Mouse (Mus musculus) megakaryocyte, embryonic 14.5 days (primary cell): Measurements from ENCODE around the gene Zfp574. TPM values are rescaled to one million over a fixed set of nuclear protein-coding genes. Genes with fewer than 3 reads are reported as not detected.

Experiments
- H3K27me3 ChIP-seq: replicated peaks from 2 replicates; pipeline ENCODE3; 2012; ENCODE audit warnings: inconsistent platforms
- H3K36me3 ChIP-seq: replicated peaks from 2 replicates; pipeline ENCODE3; 2012; ENCODE audit warnings: low read length, inconsistent platforms, mixed read lengths
- H3K4me1 ChIP-seq: 2 replicates; pipeline ENCODE4 v1.6.1; 2012; ENCODE audit warnings: inconsistent platforms
- H3K4me3 ChIP-seq: replicated peaks from 2 replicates; pipeline ENCODE3; 2012; ENCODE audit warnings: moderate library complexity, mild to moderate bottlenecking, inconsistent platforms
- H3K9me3 ChIP-seq: 2 replicates; pipeline ENCODE4 v1.6.1; 2012; ENCODE audit warnings: inconsistent platforms
- FLI1 ChIP-seq: IDR thresholded peaks from 2 replicates; pipeline ENCODE4 v1.6.1; 2012; ENCODE audit warnings: low read length, inconsistent platforms, mixed read lengths
- GATA1 ChIP-seq: IDR thresholded peaks from 3 replicates; pipeline ENCODE4 v1.6.1; 2012; ENCODE audit warnings: mixed read lengths, low read length, inconsistent platforms, borderline replicate concordance
- polyA plus RNA-seq: library from polyadenylated mRNA; stranded (reverse); fragments of >175 nt; gene quantifications from 2 replicates; pipeline ENCODE4 v1.2.3, GENCODE M21; 2012; ENCODE audit warnings: low replicate concordance; ENCODE audit not compliant: insufficient read depth

Zfp574 gene
- polyA plus RNA-seq, 1 experiment: 21.6 TPM

- TF ChIP-seq GATA1: no peak
- no peak for TF ChIP-seq FLI1
- Histone ChIP-seq H3K4me1 (peaks cover 11% of the 10 kb centered on the region), H3K9me3 (no peaks in the 10 kb centered on the region), H3K36me3 (peaks cover 54% of the 10 kb centered on the region), H3K4me3 (no peak overlapping the region), H3K27me3 (no peaks in the 10 kb centered on the region)
Measured at GRCm38 (mm10) chr7:25049295-25049930, 23.0 kb upstream of the Zfp574 start.

- TF ChIP-seq GATA1: no peak
- TF ChIP-seq FLI1: no peak
- Histone ChIP-seq H3K4me3 (no peak overlapping the region), H3K9me3 (no peaks in the 10 kb centered on the region), H3K4me1 (peaks cover 22% of the 10 kb centered on the region), H3K27me3 (no peaks in the 10 kb centered on the region), H3K36me3 (peaks cover 56% of the 10 kb centered on the region)
Measured at GRCm38 (mm10) chr7:25052587-25052986, 19.8 kb upstream of the Zfp574 start.

- Histone ChIP-seq H3K36me3 (peaks cover 76% of the 10 kb centered on the region), H3K4me3 (no peak overlapping the region), H3K4me1 (peaks cover 12% of the 10 kb centered on the region), H3K9me3 (no peaks in the 10 kb centered on the region), H3K27me3 (no peaks in the 10 kb centered on the region)
- TF ChIP-seq GATA1 (no peak), FLI1 (no peak)
Measured at GRCm38 (mm10) chr7:25056951-25057350, 15.4 kb upstream of the Zfp574 start.

GRCm38 (mm10) chr7:25057888-25058287 lies 14.5 kb upstream of the Zfp574 start:
- H3K36me3 ChIP-seq: peaks cover 81% of the 10 kb centered on the region
- no peak overlapping the region for H3K4me3 ChIP-seq
- TF ChIP-seq GATA1 (no peak), FLI1 (no peak)
- H3K4me1 ChIP-seq: peaks cover 16% of the 10 kb centered on the region
- H3K9me3 ChIP-seq: no peaks in the 10 kb centered on the region
- no peaks in the 10 kb centered on the region for H3K27me3 ChIP-seq

GRCm38 (mm10) chr7:25058394-25058793 lies 14.0 kb upstream of the Zfp574 start:
- no peak for TF ChIP-seq FLI1
- no peak for TF ChIP-seq GATA1
- peaks cover under 1% of the 10 kb centered on the region for H3K27me3 ChIP-seq
- peaks cover 83% of the 10 kb centered on the region for H3K36me3 ChIP-seq
- peaks cover 18% of the 10 kb centered on the region for H3K4me1 ChIP-seq
- H3K9me3 ChIP-seq: no peaks in the 10 kb centered on the region
- no peak overlapping the region for H3K4me3 ChIP-seq

- Histone ChIP-seq H3K4me3 (no peak overlapping the region), H3K4me1 (peaks cover 21% of the 10 kb centered on the region), H3K27me3 (peaks cover 2% of the 10 kb centered on the region), H3K9me3 (no peaks in the 10 kb centered on the region), H3K36me3 (peaks cover 84% of the 10 kb centered on the region)
- no peak for TF ChIP-seq GATA1
- no peak for TF ChIP-seq FLI1
Measured at GRCm38 (mm10) chr7:25058836-25059235, 13.5 kb upstream of the Zfp574 start.

GRCm38 (mm10) chr7:25063346-25063745 lies 9.0 kb upstream of the Zfp574 start:
- peak overlapping the region; percentile 15 for H3K4me3 ChIP-seq
- H3K4me1 ChIP-seq: peaks cover 19% of the 10 kb centered on the region
- TF ChIP-seq GATA1 (no peak), FLI1 (no peak)
- H3K36me3 ChIP-seq: peaks cover 86% of the 10 kb centered on the region
- peaks cover 6% of the 10 kb centered on the region for H3K27me3 ChIP-seq
- H3K9me3 ChIP-seq: no peaks in the 10 kb centered on the region

GRCm38 (mm10) chr7:25063900-25064299 lies 8.5 kb upstream of the Zfp574 start:
- TF ChIP-seq GATA1: no peak
- TF ChIP-seq FLI1: no peak
- Histone ChIP-seq H3K27me3 (peaks cover 6% of the 10 kb centered on the region), H3K36me3 (peaks cover 86% of the 10 kb centered on the region), H3K4me3 (no peak overlapping the region), H3K4me1 (peaks cover 19% of the 10 kb centered on the region), H3K9me3 (no peaks in the 10 kb centered on the region)

- no peaks in the 10 kb centered on the region for H3K9me3 ChIP-seq
- H3K4me1 ChIP-seq: peaks cover 50% of the 10 kb centered on the region
- TF ChIP-seq FLI1 (no peak), GATA1 (no peak)
- peaks cover 68% of the 10 kb centered on the region for H3K36me3 ChIP-seq
- no peak overlapping the region for H3K4me3 ChIP-seq
- H3K27me3 ChIP-seq: peaks cover 25% of the 10 kb centered on the region
Measured at GRCm38 (mm10) chr7:25067338-25067737, 5.0 kb upstream of the Zfp574 start.

GRCm38 (mm10) chr7:25067909-25068656 lies 4.3 kb upstream of the Zfp574 start:
- TF ChIP-seq GATA1 (no peak), FLI1 (no peak)
- Histone ChIP-seq H3K4me3 (no peak overlapping the region), H3K9me3 (no peaks in the 10 kb centered on the region), H3K4me1 (peaks cover 54% of the 10 kb centered on the region), H3K27me3 (peaks cover 28% of the 10 kb centered on the region), H3K36me3 (peaks cover 61% of the 10 kb centered on the region)
